Mouse (Mus musculus): ENCODE results near the gene Sp110.
"Not testable (repeated sequence)": the region's sequence is repeated elsewhere in the genome, so short reads cannot be mapped to it uniquely, and the experiment has no call there.

Sp110 gene

GRCm38 (mm10) chr1:85598271-85599012 is at the start of gene Sp110:
Gene Sp110, minus strand, starts transcription at chr1:85598817.
- not testable (repeated sequence) for DNase-seq (ENCODE audit: low spot score in 2 of 2)

GRCm38 (mm10) chr1:85638144-85638543 is 39.5 kb upstream of the Sp110 start:
- DNase-seq (ENCODE audit: low spot score in 2 of 2), result not testable (repeated sequence)

- DNase-seq (ENCODE audit: low spot score in 2 of 2), result not testable (repeated sequence)
These were observed 38.3 kb upstream of the Sp110 start for GRCm38 (mm10) chr1:85636936-85637335.

GRCm38 (mm10) chr1:85618689-85619088 is 20.1 kb upstream of the Sp110 start:
- DNase-seq (ENCODE audit: low spot score in 2 of 2), result not testable (repeated sequence)

- not testable (repeated sequence) for DNase-seq (ENCODE audit: low spot score in 2 of 2)
These were observed 18.5 kb upstream of the Sp110 start for GRCm38 (mm10) chr1:85617161-85617560.

- DNase-seq (ENCODE audit: low spot score in 2 of 2), result not testable (repeated sequence)
These were observed 17.2 kb upstream of the Sp110 start for GRCm38 (mm10) chr1:85615819-85616218.

- not testable (repeated sequence) for DNase-seq (ENCODE audit: low spot score in 2 of 2)
These were observed 16.5 kb upstream of the Sp110 start for GRCm38 (mm10) chr1:85615096-85615495.

- not testable (repeated sequence) for DNase-seq (ENCODE audit: low spot score in 2 of 2)
These were observed 12.0 kb upstream of the Sp110 start for GRCm38 (mm10) chr1:85610581-85610980.

GRCm38 (mm10) chr1:85608361-85608760 is 9.7 kb upstream of the Sp110 start:
- DNase-seq (ENCODE audit: low spot score in 2 of 2), result not testable (repeated sequence)

GRCm38 (mm10) chr1:85604341-85604740 is 5.7 kb upstream of the Sp110 start:
- not testable (repeated sequence) for DNase-seq (ENCODE audit: low spot score in 2 of 2)

- DNase-seq (ENCODE audit: low spot score in 2 of 2), result peak in 1 of 2 experiments; percentile 34
These were observed 2.2 kb upstream of the Sp110 start for GRCm38 (mm10) chr1:85600794-85601193.

- not testable (repeated sequence) for DNase-seq (ENCODE audit: low spot score in 2 of 2)
These were observed 1.5 kb upstream of the Sp110 start, which contains the start of gene Sp140 for GRCm38 (mm10) chr1:85600078-85600477. Gene Sp140, plus strand, starts transcription at chr1:85600378.

- DNase-seq (ENCODE audit: low spot score in 2 of 2), result not testable (repeated sequence)
These were observed 6.1 kb downstream of the Sp110 start for GRCm38 (mm10) chr1:85592526-85592925.

GRCm38 (mm10) chr1:85588697-85589096 is 9.9 kb downstream of the Sp110 start:
- DNase-seq (ENCODE audit: low spot score in 2 of 2), result not testable (repeated sequence)

- not testable (repeated sequence) for DNase-seq (ENCODE audit: low spot score in 2 of 2)
These were observed 17.1 kb downstream of the Sp110 start for GRCm38 (mm10) chr1:85581518-85581917.

- not testable (repeated sequence) for DNase-seq (ENCODE audit: low spot score in 2 of 2)
These were observed 18.0 kb downstream of the Sp110 start for GRCm38 (mm10) chr1:85580578-85580977.

- not testable (repeated sequence) for DNase-seq (ENCODE audit: low spot score in 2 of 2)
These were observed 18.5 kb downstream of the Sp110 start for GRCm38 (mm10) chr1:85580148-85580534.

GRCm38 (mm10) chr1:85579199-85580147 is 19.1 kb downstream of the Sp110 start:
- not testable (repeated sequence) for DNase-seq (ENCODE audit: low spot score in 2 of 2)

GRCm38 (mm10) chr1:85578372-85579010 is 20.1 kb downstream of the Sp110 start:
- DNase-seq (ENCODE audit: low spot score in 2 of 2), result not testable (repeated sequence)

- not testable (repeated sequence) for DNase-seq (ENCODE audit: low spot score in 2 of 2)
These were observed 23.2 kb downstream of the Sp110 start, which contains the start of gene G530012D18Rik for GRCm38 (mm10) chr1:85575376-85575775. Gene G530012D18Rik, plus strand, starts transcription at chr1:85575676.

- DNase-seq (ENCODE audit: low spot score in 2 of 2), result not testable (repeated sequence)
These were observed 25.1 kb downstream of the Sp110 start for GRCm38 (mm10) chr1:85573554-85573953.
